22 mouse cellular contexts compared by ENCODE assay signal in the genomic region with DNA sequence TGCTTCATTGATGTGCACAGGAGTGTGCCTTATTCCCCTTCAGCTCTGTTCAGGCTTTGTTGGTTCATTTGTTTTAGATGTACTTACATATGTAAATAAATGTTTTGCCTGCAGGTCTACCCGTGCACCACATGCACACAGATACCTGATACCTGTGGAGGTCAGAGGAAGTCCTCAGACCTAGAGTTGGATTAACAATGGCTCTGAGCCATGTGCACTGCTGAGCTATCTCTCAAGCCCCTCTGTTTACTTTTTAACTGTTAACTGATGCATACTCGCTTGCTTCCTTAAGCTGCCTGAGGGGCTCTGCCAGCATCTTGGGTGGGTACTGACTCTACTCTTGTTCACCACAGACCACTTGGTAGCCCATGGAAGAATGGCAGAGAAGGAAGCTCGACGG.
DNase-seq lines count a peak whose midpoint lies in the region; ATAC-seq and TF ChIP-seq lines count a peak whose summit lies in the region.
"Had no signal": no experiment of that assay in that cellular context is flagged by ENCODE, and none has a peak within 500 bp of the region (broad histone marks: within the 10 kb centered on the region; RNA-seq: fewer than 3 reads in every experiment).

No protein-coding gene starts in this region.

- H3K9ac ChIP-seq in lung, embryonic 14.5 days = no peak overlapping the region
- H3K9ac ChIP-seq: forebrain, embryonic 13.5 days; forebrain, postnatal 0 days; hindbrain, embryonic 12.5 days had no signal

- ATAC-seq in lung, embryonic 14.5 days (ENCODE audit: insufficient read depth) = no peak
- ATAC-seq: forebrain, embryonic 13.5 days; forebrain, postnatal 0 days; hindbrain, postnatal 0 days had no signal

- H3K4me3 ChIP-seq in lung, embryonic 14.5 days (ENCODE audit: low read depth, low read length) = no peak overlapping the region
- 0 out of 2 replicates have a peak overlapping the region, but pooled peaks have one; percentile 2 for H3K4me3 ChIP-seq in E14TG2a.4 (replicated peaks; ENCODE audit: low read length)
- H3K4me3 ChIP-seq: embryonic facial prominence, embryonic 10.5 days; forebrain, embryonic 13.5 days; gastrocnemius, adult 2 months; heart, embryonic 10.5 days; hindbrain, embryonic 12.5 days had no signal

- no peak for TF ChIP-seq CTCF in lung, embryonic 14.5 days (IDR thresholded peaks at IDR 0.05; ENCODE audit: low read depth)
- no peak for TF ChIP-seq CTCF in E14TG2a.4 (conservative IDR thresholded peaks at IDR 0.05; ENCODE audit: low read length)

- peak; percentile 83 for DNase-seq in heart, adult 11 months
- DNase-seq in heart, adult 8-10 months (ENCODE audit: low spot score) = no peak
- DNase-seq in lung, embryonic 14.5 days = no peak
- no peak for DNase-seq in lung, postnatal 10 days
- DNase-seq in ZHBTc4 (ENCODE audit: low read depth, low spot score) = peak; percentile 27
- no peak for DNase-seq in testis, postnatal 14 days (ENCODE audit: low spot score)
- no peak for DNase-seq in frontal cortex, postnatal 36 days (ENCODE audit: low spot score in 2 of 2)
- DNase-seq: adrenal gland, adult 2 months; adrenal gland, postnatal 25 days; B cell, adult 2 months; cerebellum, adult 18-20 months; forebrain, postnatal 0 days; gastrocnemius, adult 2 months; gastrocnemius, postnatal 25 days; heart, postnatal 10 days; heart, postnatal 4 days had no signal

- H3K9me3 ChIP-seq in lung, embryonic 14.5 days (ENCODE audit: low read depth, low read length) = no peaks in the 10 kb centered on the region
- H3K9me3 ChIP-seq in E14TG2a.4 (ENCODE audit: low read length) = no peaks in the 10 kb centered on the region
- H3K9me3 ChIP-seq: embryonic facial prominence, embryonic 10.5 days; forebrain, embryonic 13.5 days; heart, embryonic 10.5 days; hindbrain, embryonic 12.5 days had no signal

- 47% methylated on average over 4 of the region's 4 CpGs for WGBS in lung, embryonic 14.5 days

- H3K36me3 ChIP-seq in lung, embryonic 14.5 days (ENCODE audit: insufficient read depth) = 0 out of 2 replicates have a peak, but pooled peaks cover 7% of the 10 kb centered on the region
- H3K36me3 ChIP-seq in E14TG2a.4 (ENCODE audit: insufficient read depth, low read length) = no peaks in the 10 kb centered on the region
- H3K36me3 ChIP-seq: hindbrain, embryonic 12.5 days had no signal

- peaks cover 4% of the 10 kb centered on the region; the same call in 1 of the 2 replicates for H3K4me1 ChIP-seq in lung, embryonic 14.5 days (ENCODE audit: insufficient read depth)
- peaks cover 71% of the 10 kb centered on the region for H3K4me1 ChIP-seq in E14TG2a.4 (replicated peaks; ENCODE audit: low read depth, low read length)

- no peak overlapping the region for H3K4me2 ChIP-seq in lung, embryonic 14.5 days
- H3K4me2 ChIP-seq: forebrain, embryonic 13.5 days; hindbrain, embryonic 12.5 days had no signal

- no peaks in the 10 kb centered on the region for H3K27me3 ChIP-seq in lung, embryonic 14.5 days (ENCODE audit: insufficient read depth, low read length)
- H3K27me3 ChIP-seq in E14TG2a.4 (ENCODE audit: insufficient read depth, low read length) = no peaks in the 10 kb centered on the region
- H3K27me3 ChIP-seq: hindbrain, embryonic 12.5 days had no signal

- peak overlapping the region; percentile 24; the same call in 1 of the 2 replicates for H3K27ac ChIP-seq in lung, embryonic 14.5 days (ENCODE audit: low read depth)
- H3K27ac ChIP-seq: embryonic facial prominence, embryonic 10.5 days; forebrain, embryonic 13.5 days; gastrocnemius, adult 2 months; heart, embryonic 10.5 days; hindbrain, embryonic 12.5 days; hindbrain, postnatal 0 days had no signal

Comparison
In these comparisons a context has a peak if more than half of its experiments do, and no peak if none do; other contexts are left out.
1. DNase-seq: peak in heart, adult 11 months (single experiment) and ZHBTc4 (single experiment); none in heart, adult 8-10 months (single experiment), lung, embryonic 14.5 days (single experiment), lung, postnatal 10 days (single experiment), testis, postnatal 14 days (single experiment) and frontal cortex, postnatal 36 days (0 of 2).